Mouse (Mus musculus) ovary, postnatal 36 days (tissue): ENCODE results near the gene Atp8a2.
"Not testable (repeated sequence)": the region's sequence is repeated elsewhere in the genome, so short reads cannot be mapped to it uniquely, and the experiment has no call there.

Experiments used
- DNase-seq: peaks from one replicate; pipeline ENCODE4 v3.0.0; 2022; ENCODE audit warnings: low spot score, mixed read lengths

The Atp8a2 gene

DNA sequence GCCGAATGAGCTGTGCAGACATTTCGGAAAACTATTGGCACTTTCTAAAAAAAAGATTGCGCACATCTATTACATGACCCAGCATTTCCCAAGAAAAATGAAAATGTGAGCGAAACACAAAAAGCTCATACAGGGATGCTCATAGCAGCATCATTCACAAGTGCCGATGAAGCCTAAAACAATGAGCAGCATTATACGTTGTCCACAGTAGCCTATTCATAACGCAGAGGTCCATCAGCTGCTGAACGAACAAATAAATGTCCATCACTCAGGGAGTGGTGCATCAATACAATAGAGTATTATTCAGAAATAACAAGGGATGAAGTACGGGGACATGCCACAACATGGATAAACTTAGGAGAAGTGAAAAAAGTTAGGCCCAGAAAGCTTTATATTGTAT lies 416.6 kb downstream of the Atp8a2 start:
- no peak for DNase-seq

DNA sequence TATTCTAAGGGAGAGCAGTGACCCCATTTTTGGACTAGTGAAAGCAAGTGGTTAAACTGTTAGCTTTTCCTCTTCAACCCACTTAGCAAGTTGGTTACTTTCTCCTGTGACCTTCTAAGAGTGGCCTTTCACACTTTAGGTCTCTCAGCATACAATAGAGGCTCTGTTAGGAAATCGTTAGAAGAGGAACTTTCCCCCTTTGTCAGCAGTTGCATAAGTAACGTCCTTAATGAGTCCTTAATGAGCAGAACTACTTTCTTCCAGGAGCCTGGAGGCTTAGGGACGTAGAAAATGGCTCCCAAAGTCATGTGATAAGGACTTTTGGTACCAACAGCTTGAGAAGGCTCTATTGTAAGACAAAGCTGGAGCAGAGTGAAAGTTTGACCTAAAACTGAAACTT lies 434.8 kb downstream of the Atp8a2 start:
- no peak for DNase-seq

DNA sequence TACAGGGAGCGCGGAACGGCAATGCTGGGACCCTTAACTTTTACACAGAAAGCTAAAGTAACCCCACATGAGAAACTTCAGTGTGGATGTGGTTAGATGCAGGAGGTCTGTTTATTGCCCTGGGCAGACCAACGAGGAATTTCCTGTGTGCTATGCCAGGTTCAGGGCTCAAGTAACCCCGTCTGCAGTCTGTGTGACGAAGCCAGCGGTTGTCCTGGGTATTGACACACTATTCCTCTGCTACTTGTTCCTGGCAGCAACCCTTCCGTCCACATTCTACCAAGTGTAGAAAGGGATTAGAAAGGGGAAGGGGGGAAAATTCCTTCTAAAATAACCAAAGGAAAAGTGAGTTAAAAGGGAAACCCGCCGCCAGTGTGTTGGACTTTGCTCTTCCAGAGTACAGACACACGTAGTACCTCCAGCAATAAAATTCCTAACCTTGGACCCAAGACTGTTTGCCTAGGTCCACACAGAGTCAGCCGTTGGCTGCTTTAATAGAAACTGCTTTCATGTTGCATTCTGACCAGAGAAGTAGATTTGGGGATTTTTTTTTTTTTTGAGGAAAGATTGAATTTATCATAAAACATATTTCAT lies 437.0 kb downstream of the Atp8a2 start:
- no peak for DNase-seq

GRCm38 (mm10) chr14:59759196-59759839 lies 437.7 kb downstream of the Atp8a2 start:
- DNase-seq = no peak

- no peak for DNase-seq
Measured at GRCm38 (mm10) chr14:59752401-59752800, 444.6 kb downstream of the Atp8a2 start.

DNA sequence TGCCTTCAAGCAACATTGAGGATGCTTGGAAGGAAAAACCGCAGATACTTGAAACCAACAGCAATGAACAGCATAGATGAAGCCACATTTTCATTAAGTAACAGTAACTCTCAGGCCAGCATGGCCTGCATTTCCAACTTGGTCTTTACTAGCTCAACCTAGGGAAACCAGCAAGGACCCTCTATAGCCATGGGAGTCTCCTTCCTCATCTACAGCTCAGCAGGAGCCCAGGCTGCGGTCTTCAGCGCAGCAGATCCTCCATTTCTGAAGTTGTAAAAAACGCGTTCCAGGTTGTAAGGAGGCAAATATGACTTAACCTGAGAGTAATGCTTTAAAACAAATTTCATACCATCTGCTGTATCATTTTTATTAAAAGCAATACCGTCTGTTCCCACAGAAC lies 447.0 kb downstream of the Atp8a2 start:
- no peak for DNase-seq

GRCm38 (mm10) chr14:59745676-59746075 lies 451.3 kb downstream of the Atp8a2 start:
- DNase-seq = no peak

DNA sequence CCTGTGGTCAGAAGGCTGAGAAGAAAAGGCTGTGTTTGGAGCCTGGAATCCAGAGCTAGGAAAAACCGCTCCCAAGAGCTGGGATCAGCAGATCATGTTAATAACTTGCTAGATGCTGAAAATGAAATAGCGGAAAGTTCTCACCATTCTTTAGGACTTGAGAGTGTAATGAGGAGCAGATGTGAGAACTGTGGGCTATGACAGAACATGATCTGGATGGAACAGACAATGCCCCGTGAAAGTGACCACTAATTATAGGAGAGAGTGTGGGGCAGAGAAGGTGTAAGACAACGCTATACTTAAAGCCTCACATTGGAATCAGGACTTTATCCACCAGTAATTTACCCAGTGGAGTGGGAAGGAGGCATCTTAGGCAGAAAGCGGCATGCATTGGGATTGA lies 455.2 kb downstream of the Atp8a2 start:
- no peak for DNase-seq

GRCm38 (mm10) chr14:59739446-59739845 lies 457.5 kb downstream of the Atp8a2 start:
- DNase-seq = no peak

GRCm38 (mm10) chr14:59737734-59738294 lies 459.2 kb downstream of the Atp8a2 start:
- no peak for DNase-seq

DNA sequence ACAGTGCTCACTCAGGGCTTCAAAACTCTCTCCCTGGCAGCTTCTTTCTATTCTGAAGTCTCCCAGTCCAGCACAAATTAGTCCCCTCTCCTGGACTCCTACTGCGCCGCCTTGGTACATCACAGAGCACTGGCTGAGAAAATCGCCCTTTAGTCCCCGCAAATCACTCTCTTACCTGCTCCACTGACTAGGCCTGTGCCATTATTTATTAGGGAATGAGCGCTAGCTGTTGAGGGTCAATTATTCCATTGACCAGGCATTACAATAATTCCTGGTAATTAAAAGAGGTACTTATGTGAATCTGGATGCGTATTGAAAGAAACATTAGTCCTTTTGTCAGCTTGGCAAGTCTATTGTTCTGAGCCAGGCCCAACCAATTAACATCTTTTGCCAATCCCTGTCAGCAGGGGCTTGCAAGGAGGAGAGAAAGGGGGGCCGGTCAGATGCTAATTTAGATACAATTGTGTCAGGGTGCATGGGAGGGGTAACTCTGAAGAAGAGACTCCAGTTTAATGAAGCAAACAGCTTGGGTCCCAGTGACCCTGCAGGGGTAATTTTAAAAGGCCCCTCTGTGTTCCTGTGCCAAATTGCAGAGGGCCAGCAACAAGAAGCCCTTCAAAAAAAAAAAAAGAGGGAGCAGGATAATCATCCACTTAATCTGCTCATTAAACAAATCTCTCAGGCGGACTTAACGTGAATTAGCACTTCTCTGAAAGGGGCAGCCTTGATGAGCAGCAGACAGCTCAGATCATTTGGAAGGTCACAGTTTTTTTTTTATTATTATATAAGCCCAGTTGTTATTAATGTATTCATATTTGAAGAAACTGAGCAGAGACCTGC lies 459.9 kb downstream of the Atp8a2 start:
- DNase-seq = no peak

GRCm38 (mm10) chr14:59730043-59730390 lies 467.0 kb downstream of the Atp8a2 start:
- no peak for DNase-seq

- no peak for DNase-seq
Measured at GRCm38 (mm10) chr14:59729298-59730042, 467.5 kb downstream of the Atp8a2 start.

DNA sequence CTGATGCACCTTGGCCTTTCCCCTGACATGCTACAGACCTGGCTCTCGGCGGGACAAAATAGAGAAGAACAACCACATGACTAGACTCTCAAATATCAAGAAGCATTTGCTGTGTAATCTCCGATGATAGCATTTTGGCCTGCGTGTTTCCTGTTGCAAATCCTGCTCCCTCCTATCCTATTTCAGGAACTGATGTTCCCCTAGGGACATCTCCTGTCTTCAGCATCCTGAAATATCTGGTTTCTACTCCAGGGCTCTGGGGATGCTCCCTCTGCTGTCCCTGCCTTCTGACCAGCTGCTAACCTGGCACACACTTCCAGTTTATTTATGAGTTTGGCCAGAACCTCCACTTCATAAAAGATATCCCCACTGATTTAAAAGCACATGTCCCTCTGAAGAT lies 470.0 kb downstream of the Atp8a2 start:
- no peak for DNase-seq

DNA sequence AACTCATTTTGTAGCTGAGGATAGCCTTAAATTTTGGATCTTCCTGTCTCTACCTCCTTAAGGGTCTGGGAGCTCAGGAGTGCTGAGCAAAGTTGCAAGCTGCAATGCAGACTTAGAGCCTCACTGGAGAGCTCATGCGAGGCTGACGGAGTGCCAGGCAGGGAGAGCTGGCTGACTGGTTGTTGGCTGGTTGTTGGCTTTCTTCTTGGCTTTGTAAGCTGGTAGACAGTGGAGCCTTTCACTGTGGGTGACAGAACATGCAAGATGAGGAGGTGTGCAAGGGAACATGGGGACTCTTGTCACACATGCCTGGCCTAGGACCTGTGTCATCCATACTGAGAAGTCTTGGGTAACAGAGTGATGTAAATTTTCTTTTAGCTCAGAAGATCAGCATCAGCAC lies 473.8 kb downstream of the Atp8a2 start:
- DNase-seq = no peak

GRCm38 (mm10) chr14:59721957-59722356 lies 475.0 kb downstream of the Atp8a2 start:
- no peak for DNase-seq

DNA sequence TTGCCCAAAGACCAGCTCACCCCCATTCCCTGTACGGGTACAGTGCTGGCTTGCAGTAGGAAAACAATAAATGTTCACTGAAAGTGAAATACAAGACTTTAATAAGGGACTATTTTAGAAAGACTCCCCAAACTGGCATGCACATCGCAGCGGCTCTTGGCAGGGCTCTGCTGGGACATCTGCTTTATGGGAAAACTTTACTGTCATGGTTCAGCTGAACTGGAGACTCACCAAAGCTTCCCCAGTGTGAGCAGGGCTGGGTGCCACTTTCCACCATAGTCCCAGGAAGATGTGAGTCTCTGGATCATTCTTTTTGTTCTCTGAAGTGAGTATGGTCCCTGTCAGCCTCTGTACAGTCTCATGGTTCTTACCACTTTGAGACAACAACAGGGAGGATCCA lies 475.6 kb downstream of the Atp8a2 start:
- no peak for DNase-seq

DNA sequence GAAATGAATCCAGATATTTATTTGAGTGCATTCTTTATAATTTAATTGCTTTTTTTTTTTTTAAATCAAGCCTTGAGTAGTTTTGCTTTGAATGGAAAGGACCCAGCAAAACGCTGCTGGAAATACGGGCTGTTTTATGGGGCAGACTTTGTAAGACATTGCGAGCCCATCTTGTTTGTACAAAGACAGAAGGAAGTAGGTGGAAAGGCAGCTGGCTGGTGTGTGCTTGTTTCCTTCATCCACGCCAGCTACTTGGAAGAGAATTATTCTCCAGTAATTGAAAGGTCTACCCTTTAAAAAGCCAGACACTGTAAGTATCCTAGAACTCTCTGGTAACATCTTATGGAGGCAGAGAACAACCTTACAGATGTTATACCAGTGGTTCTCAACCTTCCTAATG lies 476.6 kb downstream of the Atp8a2 start:
- no peak for DNase-seq

GRCm38 (mm10) chr14:59716443-59717085 lies 480.4 kb downstream of the Atp8a2 start:
- not testable (repeated sequence) for DNase-seq

- DNase-seq = no peak
Measured at GRCm38 (mm10) chr14:59715695-59716442, 481.1 kb downstream of the Atp8a2 start.
